Comparison of ENCODE assay signal across 9 mouse cellular contexts in the genomic region with DNA sequence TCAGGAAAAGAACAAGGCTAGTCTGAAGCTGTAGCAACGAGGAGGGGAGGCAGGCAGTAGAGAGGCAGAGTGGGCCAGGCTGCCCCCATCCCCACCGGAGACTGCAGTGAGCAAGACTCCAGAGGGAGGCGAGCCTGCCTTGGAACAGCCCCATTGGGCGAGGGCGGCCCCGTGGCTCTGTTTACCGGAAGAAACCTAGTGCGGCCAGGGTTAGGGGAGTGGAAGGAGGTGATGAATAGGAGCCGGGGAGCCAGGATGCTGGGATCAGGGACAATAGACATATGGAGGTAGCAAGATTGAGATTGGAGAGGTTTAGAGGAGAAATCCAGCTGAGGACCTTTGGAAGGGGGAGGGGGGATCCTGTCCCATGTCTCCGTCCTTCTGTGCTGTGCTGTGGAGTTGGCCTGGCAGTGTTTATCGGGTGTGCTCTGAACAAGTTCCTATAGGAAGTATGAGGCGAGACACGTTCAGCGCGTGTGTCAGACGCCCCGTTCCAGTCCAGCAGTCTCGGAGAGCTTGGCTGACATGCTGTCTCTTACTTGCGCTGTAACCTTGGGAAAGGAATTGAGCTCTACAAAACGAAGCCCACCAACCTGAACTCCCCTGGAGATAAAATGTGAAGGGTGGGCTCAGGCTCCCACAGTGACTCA. TPM values are rescaled to one million over a fixed set of nuclear protein-coding genes. Genes with fewer than 3 reads are reported as not detected.
DNase-seq lines count a peak whose midpoint lies in the region; ATAC-seq and TF ChIP-seq lines count a peak whose summit lies in the region.
"Had no signal": no experiment of that assay in that cellular context is flagged by ENCODE, and none has a peak within 500 bp of the region (broad histone marks: within the 10 kb centered on the region; RNA-seq: fewer than 3 reads in every experiment).

No protein-coding gene starts in this region.

- peak overlapping the region; percentile 13; the same call in 1 of the 2 replicates for H3K4me3 ChIP-seq in ES-Bruce4 (ENCODE audit: low read depth, low read length)
- H3K4me3 ChIP-seq in heart, embryonic 16.5 days (ENCODE audit: low read length): peak overlapping the region; percentile 18; the same call in 1 of the 2 replicates
- peak overlapping the region; percentile 33 for H3K4me3 ChIP-seq in liver, embryonic 13.5 days (replicated peaks)

- no peak for TF ChIP-seq POLR2A in ES-Bruce4 (IDR thresholded peaks at IDR 0.05; ENCODE audit: insufficient read depth, low read length)
- no peak for TF ChIP-seq POLR2A in brain, embryonic 14.5 days (IDR thresholded peaks at IDR 0.05; ENCODE audit: borderline replicate concordance, extremely low read depth, insufficient read depth, insufficient read length, poor library complexity, severe bottlenecking)

- TF ChIP-seq CTCF in ES-Bruce4 (IDR thresholded peaks at IDR 0.05; ENCODE audit: low read depth, low read length): no peak
- TF ChIP-seq CTCF in brain, embryonic 14.5 days (IDR thresholded peaks at IDR 0.05; ENCODE audit: borderline replicate concordance, extremely low read depth, insufficient read depth, insufficient read length): no peak

- no peaks in the 10 kb centered on the region for H3K36me3 ChIP-seq in ES-Bruce4 (ENCODE audit: control insufficient read depth, insufficient read depth, low read length, poor library complexity, severe bottlenecking)
- H3K36me3 ChIP-seq in heart, embryonic 16.5 days (ENCODE audit: control insufficient read depth, insufficient read depth): no peaks in the 10 kb centered on the region
- no peaks in the 10 kb centered on the region for H3K36me3 ChIP-seq in liver, embryonic 13.5 days

- peak; percentile 62 for ATAC-seq in heart, embryonic 16.5 days (replicated peaks; ENCODE audit: extremely low read depth, insufficient read depth, low FRiP score)
- ATAC-seq in liver, embryonic 13.5 days (ENCODE audit: low read depth): peak; percentile 42

- no peak overlapping the region for H3K9ac ChIP-seq in ES-Bruce4 (ENCODE audit: low read depth, poor library complexity, severe bottlenecking)
- H3K9ac ChIP-seq in heart, embryonic 16.5 days (ENCODE audit: low read length): peak overlapping the region; percentile 41
- H3K9ac ChIP-seq in liver, embryonic 13.5 days: peak overlapping the region; percentile 62

- no peak for TF ChIP-seq EP300 in ES-Bruce4 (IDR thresholded peaks at IDR 0.05; ENCODE audit: insufficient read depth, low read depth, low read length)

- H3K27ac ChIP-seq in ES-Bruce4 (ENCODE audit: insufficient read depth, low read length): no peak overlapping the region
- peak overlapping the region; percentile 70 for H3K27ac ChIP-seq in heart, embryonic 16.5 days (ENCODE audit: low read length)
- peak overlapping the region; percentile 72 for H3K27ac ChIP-seq in liver, embryonic 13.5 days

- no peaks in the 10 kb centered on the region for H3K9me3 ChIP-seq in ES-Bruce4 (replicated peaks; ENCODE audit: control insufficient read depth, insufficient read depth, low read length, poor library complexity, severe bottlenecking)
- H3K9me3 ChIP-seq in heart, embryonic 16.5 days (replicated peaks; ENCODE audit: control insufficient read depth, low read length): no peaks in the 10 kb centered on the region
- H3K9me3 ChIP-seq in liver, embryonic 13.5 days (replicated peaks): no peaks in the 10 kb centered on the region

- WGBS in heart, embryonic 16.5 days: 19% methylated on average over 20 of the region's 20 CpGs
- 22% methylated on average over 20 of the region's 20 CpGs for WGBS in liver, embryonic 13.5 days (ENCODE audit: insufficient replicate concordance)

- H3K27me3 ChIP-seq in ES-Bruce4 (ENCODE audit: control insufficient read depth, insufficient read depth, low read length, poor library complexity, severe bottlenecking): no peaks in the 10 kb centered on the region
- no peaks in the 10 kb centered on the region for H3K27me3 ChIP-seq in heart, embryonic 16.5 days (ENCODE audit: control insufficient read depth, insufficient read depth, low read length)
- H3K27me3 ChIP-seq in liver, embryonic 13.5 days: no peaks in the 10 kb centered on the region

- peaks cover 4% of the 10 kb centered on the region for H3K4me1 ChIP-seq in ES-Bruce4 (ENCODE audit: control insufficient read depth, insufficient read depth, low read length)
- peaks cover 43% of the 10 kb centered on the region for H3K4me1 ChIP-seq in heart, embryonic 16.5 days (ENCODE audit: control insufficient read depth, insufficient read depth, low read length)
- peaks cover 95% of the 10 kb centered on the region for H3K4me1 ChIP-seq in liver, embryonic 13.5 days (replicated peaks)

- peak; percentile 49 for DNase-seq in brain, embryonic 14.5 days (ENCODE audit: low read depth)
- DNase-seq in liver, embryonic 13.5 days: no peak
- no peak for DNase-seq in frontal cortex, postnatal 25 days (ENCODE audit: low spot score in 2 of 2)
- DNase-seq in urinary bladder, postnatal 14 days (ENCODE audit: low spot score): no peak
- no peak for DNase-seq in lung, postnatal 10 days
- DNase-seq in adrenal gland, postnatal 10 days: no peak
- DNase-seq: adrenal gland, adult 8-10 months had no signal

- peak overlapping the region; percentile 48 for H3K4me2 ChIP-seq in heart, embryonic 16.5 days (ENCODE audit: low read depth, low read length)
- peak overlapping the region; percentile 71 for H3K4me2 ChIP-seq in liver, embryonic 13.5 days

RNA-seq across cellular contexts. Expression of gene Optc, which starts 17.7 kb away (rescaled TPM):
- not detected in 2 replicates for polyA plus RNA-seq in ES-Bruce4 (2011; ENCODE audit: insufficient read depth, insufficient read length, low read depth, missing spikeins)
- 9.0 and 9.2 TPM in 2 replicates for polyA plus RNA-seq in brain, embryonic 14.5 days (2012; rRNA removed)
- 0.28 and 0.36 TPM in 2 replicates for polyA plus RNA-seq in heart, embryonic 16.5 days (2015; fragmentation: Nextera tagmentation; extraction: Ambion mirVana)
- 0.07 and 0.22 TPM in 2 replicates for polyA plus RNA-seq in liver, embryonic 13.5 days (2015; fragmentation: Nextera tagmentation; extraction: Ambion mirVana)
- 1 to 10 TPM; 1.7 to 2.5 TPM for total RNA-seq in adrenal gland, postnatal 10 days (2021)

RNA-seq across cellular contexts. Expression of gene Prelp, which starts 31.1 kb away (rescaled TPM):
- 0.37 TPM in 1 of 2 replicates, not detected in the other for polyA plus RNA-seq in ES-Bruce4 (2011; ENCODE audit: insufficient read depth, insufficient read length, low read depth, missing spikeins)
- 3.1 and 8.2 TPM in 2 replicates for polyA plus RNA-seq in brain, embryonic 14.5 days (2012; rRNA removed)
- polyA plus RNA-seq in heart, embryonic 16.5 days (2015; fragmentation: Nextera tagmentation; extraction: Ambion mirVana): 4.4 and 5.6 TPM in 2 replicates
- polyA plus RNA-seq in liver, embryonic 13.5 days (2015; fragmentation: Nextera tagmentation; extraction: Ambion mirVana): 1.7 and 2.6 TPM in 2 replicates
- total RNA-seq in adrenal gland, postnatal 10 days (2021): 10 to 100 TPM; 56.9 to 74.1 TPM
